Mouse (Mus musculus): ENCODE results near the gene Hoxb2. TPM values are rescaled to one million over a fixed set of nuclear protein-coding genes. Genes with fewer than 3 reads are reported as not detected.

Hoxb2 gene
- polyA plus RNA-seq, 1 experiment from 2014 or later = 36.1 TPM

DNA sequence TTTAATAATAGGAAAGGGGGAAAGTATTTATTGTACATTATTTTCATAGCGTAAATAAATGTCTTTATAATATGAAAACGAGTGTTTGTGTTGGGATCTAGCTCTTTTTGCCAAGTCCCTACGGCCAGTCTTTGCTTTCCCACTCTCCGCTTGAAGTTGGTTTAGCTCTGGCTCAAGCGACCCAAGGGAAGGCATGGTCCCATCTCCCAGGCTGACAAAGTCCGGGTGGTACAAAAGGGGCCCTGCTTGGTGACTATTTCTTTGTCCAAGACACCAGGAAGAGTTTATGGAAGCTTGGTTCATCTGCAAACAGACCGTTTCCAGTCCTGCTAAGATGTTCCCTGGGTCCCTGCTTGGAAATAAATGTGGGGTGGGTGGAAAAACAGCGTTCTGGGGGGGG, 3.6 kb downstream of the Hoxb2 start:
- Histone ChIP-seq H3K9ac (replicated peaks; ENCODE audit: low read length) (peak overlapping the region; percentile 89), H3K27me3 (ENCODE audit: insufficient read depth, low read length) (no peaks in the 10 kb centered on the region), H3K4me1 (ENCODE audit: insufficient read depth, low read length) (peaks cover 34% of the 10 kb centered on the region), H3K4me2 (replicated peaks; ENCODE audit: low read depth, low read length) (peak overlapping the region; percentile 80), H3K4me3 (ENCODE audit: low read length) (peak overlapping the region; percentile 73), H3K36me3 (ENCODE audit: insufficient read depth, low read length) (0 out of 2 replicates have a peak, but pooled peaks cover 5% of the 10 kb centered on the region), H3K9me3 (ENCODE audit: low read length) (no peaks in the 10 kb centered on the region), H3K27ac (ENCODE audit: low read length) (peak overlapping the region; percentile 95)
- no peak for ATAC-seq (ENCODE audit: low FRiP score, low TSS enrichment)
- WGBS = 3% methylated on average over 8 of the region's 8 CpGs

DNA sequence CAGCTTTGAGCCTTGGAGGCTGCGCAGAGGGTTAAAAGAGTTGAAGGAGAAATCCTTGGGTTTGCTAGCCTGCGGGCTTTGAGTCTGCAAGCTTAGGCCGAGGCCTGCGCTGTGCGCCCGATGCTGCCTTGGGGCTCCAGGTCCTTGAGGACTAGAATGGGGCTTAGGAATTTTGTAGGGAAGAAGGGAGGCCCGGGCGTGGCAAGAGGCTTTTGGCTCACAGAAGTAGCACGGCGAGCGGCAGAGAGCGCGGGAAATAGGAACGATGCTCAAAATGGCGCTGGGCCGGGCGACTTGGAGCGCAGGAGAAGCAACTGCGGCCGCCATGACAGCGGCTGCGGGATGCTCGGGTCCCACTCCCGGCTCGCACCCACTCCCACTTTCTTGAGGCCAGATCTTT, 4.1 kb downstream of the Hoxb2 start:
- Histone ChIP-seq H3K9me3 (ENCODE audit: low read length) (no peaks in the 10 kb centered on the region), H3K4me1 (ENCODE audit: insufficient read depth, low read length) (peaks cover 30% of the 10 kb centered on the region), H3K27me3 (ENCODE audit: insufficient read depth, low read length) (no peaks in the 10 kb centered on the region), H3K4me2 (replicated peaks; ENCODE audit: low read depth, low read length) (peak overlapping the region; percentile 80), H3K9ac (replicated peaks; ENCODE audit: low read length) (peak overlapping the region; percentile 89), H3K27ac (ENCODE audit: low read length) (peak overlapping the region; percentile 95), H3K4me3 (ENCODE audit: low read length) (peak overlapping the region; percentile 73), H3K36me3 (ENCODE audit: insufficient read depth, low read length) (0 out of 2 replicates have a peak, but pooled peaks cover 5% of the 10 kb centered on the region)
- ATAC-seq (ENCODE audit: low FRiP score, low TSS enrichment) = no peak
- under 1% methylated on average over 25 of the region's 25 CpGs for WGBS

DNA sequence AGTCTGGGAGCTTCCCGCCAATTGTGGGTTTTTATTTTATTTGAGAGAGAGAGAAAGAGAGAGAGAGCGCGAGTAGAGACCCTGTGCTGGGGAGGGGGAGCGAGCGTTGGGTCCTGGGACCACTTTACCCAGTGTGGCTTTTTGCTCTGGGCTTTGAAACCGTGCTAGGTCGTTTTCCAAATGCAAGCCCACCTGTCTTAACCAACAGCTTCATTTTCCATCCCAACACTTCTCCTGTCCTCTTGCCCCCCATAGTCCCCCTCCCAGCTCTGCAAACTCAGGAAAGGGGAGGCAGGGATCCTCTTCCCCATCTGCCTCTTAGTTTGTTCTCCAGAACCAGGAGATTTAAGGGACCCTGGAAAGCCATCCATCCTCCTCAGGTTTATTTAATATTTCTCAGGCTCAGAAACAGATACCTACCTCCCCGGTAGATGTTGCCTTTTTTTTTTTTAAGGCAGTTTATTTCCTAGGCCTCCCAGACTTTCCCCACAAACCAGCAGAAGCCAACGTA, 4.5 kb downstream of the Hoxb2 start:
- no peaks in the 10 kb centered on the region for H3K9me3 ChIP-seq (ENCODE audit: low read length)
- WGBS = 8% methylated on average over 9 of the region's 9 CpGs
- H3K36me3 ChIP-seq (ENCODE audit: insufficient read depth, low read length) = 0 out of 2 replicates have a peak, but pooled peaks cover 5% of the 10 kb centered on the region
- peak overlapping the region; percentile 80 for H3K4me2 ChIP-seq (replicated peaks; ENCODE audit: low read depth, low read length)
- H3K27me3 ChIP-seq (ENCODE audit: insufficient read depth, low read length) = no peaks in the 10 kb centered on the region
- peaks cover 25% of the 10 kb centered on the region for H3K4me1 ChIP-seq (ENCODE audit: insufficient read depth, low read length)
- H3K4me3 ChIP-seq (ENCODE audit: low read length) = peak overlapping the region; percentile 73
- H3K9ac ChIP-seq (replicated peaks; ENCODE audit: low read length) = peak overlapping the region; percentile 89
- H3K27ac ChIP-seq (ENCODE audit: low read length) = peak overlapping the region; percentile 95
- ATAC-seq (ENCODE audit: low FRiP score, low TSS enrichment) = no peak

DNA sequence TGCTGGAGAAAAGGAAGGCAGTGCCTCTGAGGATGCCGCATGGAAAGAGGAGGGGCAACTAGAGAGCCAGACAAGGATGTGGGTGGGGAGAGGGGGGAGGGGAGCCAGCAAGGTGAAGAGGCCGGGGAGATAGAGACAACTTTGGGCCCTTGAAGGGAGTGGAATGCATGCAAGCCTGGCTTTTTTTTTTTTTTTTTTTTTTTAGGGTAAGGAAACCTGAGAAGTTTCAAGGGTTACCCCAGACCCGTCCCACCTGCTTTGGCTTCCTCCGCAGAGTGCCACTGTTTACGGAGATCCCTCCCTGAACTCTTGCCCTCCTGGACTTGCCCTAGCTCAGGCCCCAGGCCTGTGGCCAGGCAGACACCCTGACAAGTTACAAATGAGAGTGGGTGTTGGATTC, 13.5 kb downstream of the Hoxb2 start:
- WGBS = 5% methylated on average over 5 of the region's 5 CpGs
- H3K9ac ChIP-seq (replicated peaks; ENCODE audit: low read length) = no peak overlapping the region
- peak; percentile 88 for ATAC-seq (ENCODE audit: low FRiP score, low TSS enrichment)

GRCm38 (mm10) chr11:96365441-96366091, 15.2 kb downstream of the Hoxb2 start, which contains the start of gene Hoxb1:
Gene Hoxb1 (plus strand): TSS chr11:96365752.
- no peaks in the 10 kb centered on the region for H3K9me3 ChIP-seq (ENCODE audit: low read length)
- ATAC-seq (ENCODE audit: low FRiP score, low TSS enrichment) = no peak

More for the DNA sequence above, 13.5 kb downstream of the Hoxb2 start:
- peaks cover 34% of the 10 kb centered on the region for H3K4me1 ChIP-seq (ENCODE audit: insufficient read depth, low read length)
- H3K9me3 ChIP-seq (ENCODE audit: low read length) = no peaks in the 10 kb centered on the region
- H3K27me3 ChIP-seq (ENCODE audit: insufficient read depth, low read length) = peaks cover 23% of the 10 kb centered on the region
- H3K4me3 ChIP-seq (ENCODE audit: low read length) = no peak overlapping the region
- no peak overlapping the region for H3K4me2 ChIP-seq (replicated peaks; ENCODE audit: low read depth, low read length)
- no peak overlapping the region for H3K27ac ChIP-seq (ENCODE audit: low read length)
- no peaks in the 10 kb centered on the region for H3K36me3 ChIP-seq (ENCODE audit: insufficient read depth, low read length)

DNA sequence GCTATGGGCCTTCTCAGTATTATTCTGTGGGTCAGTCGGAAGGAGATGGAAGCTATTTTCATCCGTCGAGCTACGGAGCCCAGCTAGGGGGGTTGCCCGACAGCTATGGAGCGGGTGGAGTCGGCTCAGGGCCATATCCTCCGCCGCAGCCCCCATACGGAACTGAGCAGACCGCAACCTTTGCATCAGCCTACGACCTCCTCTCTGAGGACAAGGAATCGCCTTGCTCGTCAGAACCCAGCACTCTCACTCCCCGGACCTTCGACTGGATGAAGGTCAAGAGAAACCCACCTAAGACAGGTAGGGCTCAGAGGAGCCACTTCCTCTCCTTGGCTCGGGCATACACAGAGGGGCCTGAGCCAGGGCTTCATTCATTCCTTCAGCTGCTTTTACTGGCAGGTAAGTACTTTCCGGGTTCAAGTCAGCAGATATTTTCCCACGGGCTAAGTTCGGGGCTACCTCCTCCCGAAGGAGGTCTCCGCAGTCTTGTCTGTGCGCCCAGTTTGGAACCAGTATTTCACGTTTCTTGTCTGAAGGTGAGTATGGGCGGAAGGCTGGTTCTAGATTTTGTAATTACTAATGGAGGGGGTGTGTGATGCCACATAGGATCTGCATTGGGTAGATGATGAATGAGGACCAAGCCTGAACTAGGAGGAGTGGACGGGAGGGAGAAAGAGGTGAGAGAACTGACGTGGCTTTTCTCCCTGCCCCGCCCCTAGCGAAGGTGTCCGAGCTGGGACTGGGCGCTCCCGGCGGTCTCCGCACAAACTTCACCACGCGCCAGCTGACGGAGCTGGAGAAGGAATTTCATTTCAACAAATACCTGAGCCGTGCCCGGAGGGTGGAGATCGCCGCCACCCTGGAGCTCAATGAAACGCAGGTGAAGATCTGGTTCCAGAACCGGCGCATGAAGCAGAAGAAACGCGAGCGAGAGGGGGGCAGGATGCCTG, 16.0 kb downstream of the Hoxb2 start:
- 5% methylated on average over 47 of the region's 47 CpGs for WGBS
- Histone ChIP-seq H3K9me3 (ENCODE audit: low read length) (no peaks in the 10 kb centered on the region), H3K27ac (ENCODE audit: low read length) (no peak overlapping the region), H3K4me2 (replicated peaks; ENCODE audit: low read depth, low read length) (peak overlapping the region; percentile 53), H3K9ac (replicated peaks; ENCODE audit: low read length) (peak overlapping the region; percentile 47), H3K36me3 (ENCODE audit: insufficient read depth, low read length) (no peaks in the 10 kb centered on the region), H3K4me1 (ENCODE audit: insufficient read depth, low read length) (peaks cover 35% of the 10 kb centered on the region), H3K27me3 (ENCODE audit: insufficient read depth, low read length) (peaks cover 23% of the 10 kb centered on the region), H3K4me3 (ENCODE audit: low read length) (peak overlapping the region; percentile 36)
- ATAC-seq (ENCODE audit: low FRiP score, low TSS enrichment) = peak; percentile 24; the same call in 1 of the 2 replicates

More at GRCm38 (mm10) chr11:96365441-96366091, 15.2 kb downstream of the Hoxb2 start, which contains the start of gene Hoxb1:
- H3K4me1 ChIP-seq (ENCODE audit: insufficient read depth, low read length) = peaks cover 35% of the 10 kb centered on the region
- no peaks in the 10 kb centered on the region for H3K36me3 ChIP-seq (ENCODE audit: insufficient read depth, low read length)
- H3K4me3 ChIP-seq (ENCODE audit: low read length) = peak within 1 kb of the TSS; percentile 36
- no peak within 1 kb of the TSS for H3K27ac ChIP-seq (ENCODE audit: low read length)
- H3K9ac ChIP-seq (replicated peaks; ENCODE audit: low read length) = peak within 1 kb of the TSS; percentile 47
- WGBS = 16% methylated on average over 26 of the region's 26 CpGs
- peaks cover 23% of the 10 kb centered on the region for H3K27me3 ChIP-seq (ENCODE audit: insufficient read depth, low read length)
- peak within 1 kb of the TSS; percentile 53 for H3K4me2 ChIP-seq (replicated peaks; ENCODE audit: low read depth, low read length)

DNA sequence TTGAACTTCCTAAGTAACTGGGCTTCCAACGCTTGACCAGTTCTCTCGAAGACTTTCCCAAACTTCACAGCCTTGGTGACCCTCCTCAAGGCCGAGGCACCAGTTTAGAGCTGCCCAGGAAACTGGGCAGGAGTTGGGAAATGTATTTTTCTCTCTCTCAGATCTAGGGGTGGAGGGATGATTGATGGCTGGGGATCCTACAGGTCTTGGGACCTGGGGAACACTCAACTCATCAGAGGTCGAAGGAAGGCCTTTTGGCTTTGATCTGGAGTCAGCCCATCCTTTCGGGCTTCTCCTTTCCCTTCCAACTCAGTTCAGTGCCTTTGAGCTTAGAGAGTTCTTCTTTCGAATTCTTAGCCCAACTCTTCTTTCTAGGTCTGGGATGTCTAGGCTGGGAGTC, 16.8 kb downstream of the Hoxb2 start:
- Histone ChIP-seq H3K4me3 (ENCODE audit: low read length) (peak overlapping the region; percentile 36; the same call in 1 of the 2 replicates), H3K9me3 (ENCODE audit: low read length) (no peaks in the 10 kb centered on the region), H3K36me3 (ENCODE audit: insufficient read depth, low read length) (no peaks in the 10 kb centered on the region), H3K9ac (replicated peaks; ENCODE audit: low read length) (no peak overlapping the region), H3K4me2 (replicated peaks; ENCODE audit: low read depth, low read length) (peak overlapping the region; percentile 53; the same call in 1 of the 2 replicates), H3K27me3 (ENCODE audit: insufficient read depth, low read length) (peaks cover 23% of the 10 kb centered on the region), H3K27ac (ENCODE audit: low read length) (no peak overlapping the region), H3K4me1 (ENCODE audit: insufficient read depth, low read length) (peaks cover 40% of the 10 kb centered on the region)
- no peak for ATAC-seq (ENCODE audit: low FRiP score, low TSS enrichment)
- 45% methylated on average over 6 of the region's 6 CpGs for WGBS

DNA sequence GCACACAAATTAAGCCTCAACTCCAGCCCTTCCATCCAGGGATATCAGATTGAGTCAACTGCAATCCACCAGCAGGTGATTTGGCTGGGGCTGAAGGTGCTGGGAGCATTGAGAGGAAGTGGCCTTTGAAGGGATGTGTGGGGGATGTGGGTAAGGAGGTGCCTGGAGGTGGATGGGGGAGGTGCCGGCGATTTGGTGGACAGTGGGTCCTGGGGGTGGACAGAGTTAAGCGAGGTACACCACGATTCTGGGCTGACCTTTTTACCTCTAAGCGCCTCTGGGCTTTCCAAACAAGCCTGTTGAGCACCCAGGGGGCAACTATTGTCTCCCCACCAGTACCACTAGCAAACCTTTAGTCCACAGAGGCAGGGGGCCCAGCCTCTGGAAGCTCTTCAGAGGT, 18.4 kb downstream of the Hoxb2 start:
- 40% methylated on average over 5 of the region's 5 CpGs for WGBS
- Histone ChIP-seq H3K9me3 (ENCODE audit: low read length) (no peaks in the 10 kb centered on the region), H3K36me3 (ENCODE audit: insufficient read depth, low read length) (no peaks in the 10 kb centered on the region), H3K4me1 (ENCODE audit: insufficient read depth, low read length) (peaks cover 39% of the 10 kb centered on the region), H3K27ac (ENCODE audit: low read length) (no peak overlapping the region), H3K27me3 (ENCODE audit: insufficient read depth, low read length) (peaks cover 23% of the 10 kb centered on the region), H3K4me3 (ENCODE audit: low read length) (no peak overlapping the region), H3K4me2 (replicated peaks; ENCODE audit: low read depth, low read length) (no peak overlapping the region), H3K9ac (replicated peaks; ENCODE audit: low read length) (no peak overlapping the region)
- no peak for ATAC-seq (ENCODE audit: low FRiP score, low TSS enrichment)

GRCm38 (mm10) chr11:96369140-96369539, 18.8 kb downstream of the Hoxb2 start:
- no peak overlapping the region for H3K4me3 ChIP-seq (ENCODE audit: low read length)
- ATAC-seq (ENCODE audit: low FRiP score, low TSS enrichment) = no peak
- H3K9me3 ChIP-seq (ENCODE audit: low read length) = no peaks in the 10 kb centered on the region
- H3K36me3 ChIP-seq (ENCODE audit: insufficient read depth, low read length) = no peaks in the 10 kb centered on the region
- H3K27me3 ChIP-seq (ENCODE audit: insufficient read depth, low read length) = peaks cover 23% of the 10 kb centered on the region
- no peak overlapping the region for H3K27ac ChIP-seq (ENCODE audit: low read length)
- H3K9ac ChIP-seq (replicated peaks; ENCODE audit: low read length) = no peak overlapping the region
- 63% methylated on average over 7 of the region's 7 CpGs for WGBS
- peaks cover 35% of the 10 kb centered on the region for H3K4me1 ChIP-seq (ENCODE audit: insufficient read depth, low read length)
- H3K4me2 ChIP-seq (replicated peaks; ENCODE audit: low read depth, low read length) = no peak overlapping the region
